Mouse (Mus musculus) hindbrain, embryonic 14.5 days (tissue): ENCODE results near the gene Gprc5c. TPM values are rescaled to one million over a fixed set of nuclear protein-coding genes. Genes with fewer than 3 reads are reported as not detected.

Experiments
- ATAC-seq: fragments of 200-750 bp; cut with Nextera tagmentation; 2 replicates; pipeline ENCODE4 v1.8.0; 2017; ENCODE audit warnings: moderate number of reproducible peaks, mild to moderate bottlenecking, moderate TSS enrichment, moderate library complexity; ENCODE audit not compliant: low FRiP score
- DNase-seq: peaks from one replicate; pipeline ENCODE4 v3.0.0-alpha.2; 2015; ENCODE audit warnings: low spot score
- H3K27ac ChIP-seq: fragments of 300-500 bp; sonication (generic); 2 replicates; pipeline ENCODE4 v1.5.1; 2014; ENCODE audit warnings: mild to moderate bottlenecking, moderate library complexity
- H3K27me3 ChIP-seq: fragments of 300-500 bp; sonication (generic); 2 replicates; pipeline ENCODE4 v1.6.1; 2014; ENCODE audit warnings: mild to moderate bottlenecking, low read length, mixed read lengths; ENCODE audit not compliant: control insufficient read depth, insufficient read depth
- H3K36me3 ChIP-seq: fragments of 300-500 bp; sonication (generic); replicated peaks from 2 replicates; pipeline ENCODE4 v1.6.1; 2014; ENCODE audit not compliant: control insufficient read depth, insufficient read depth
- H3K4me1 ChIP-seq: fragments of 300-500 bp; sonication (generic); replicated peaks from 2 replicates; pipeline ENCODE4 v1.6.1; 2014; ENCODE audit warnings: antibody characterized with exemption, low read length, mixed read lengths; ENCODE audit not compliant: control insufficient read depth, insufficient read depth
- H3K4me2 ChIP-seq: fragments of 300-500 bp; sonication (generic); replicated peaks from 2 replicates; pipeline ENCODE4 v1.6.1; 2014; ENCODE audit warnings: mild to moderate bottlenecking, moderate library complexity
- H3K4me3 ChIP-seq: fragments of 300-500 bp; sonication (generic); replicated peaks from 2 replicates; pipeline ENCODE4 v1.5.1; 2014; ENCODE audit warnings: mild to moderate bottlenecking, low read length
- H3K9ac ChIP-seq: fragments of 300-500 bp; sonication (generic); 2 replicates; pipeline ENCODE4 v1.6.1; 2014
- H3K9me3 ChIP-seq: fragments of 300-500 bp; sonication (generic); 2 replicates; pipeline ENCODE4 v1.6.1; 2016; ENCODE audit warnings: low read length; ENCODE audit not compliant: control insufficient read depth
- WGBS: fragments of 180-500 bp; shearing (Covaris S2); extraction: QIAGEN DNeasy Blood & Tissue Kit; methylation state at CpG from one replicate; pipeline ENCODE4 v1.1.7; 2014; 5-methylcytosine and 5-hydroxymethylcytosine counted together
- polyA plus RNA-seq: library from polyadenylated mRNA; unstranded; fragments of >200 nt; fragmentation: Nextera tagmentation; extraction: Ambion mirVana; gene quantifications from 2 replicates; pipeline ENCODE4 v1.2.1, GENCODE M21; 2014

Gene Gprc5c
- polyA plus RNA-seq, 1 experiment from 2014 or later, result 9.9 TPM

DNA sequence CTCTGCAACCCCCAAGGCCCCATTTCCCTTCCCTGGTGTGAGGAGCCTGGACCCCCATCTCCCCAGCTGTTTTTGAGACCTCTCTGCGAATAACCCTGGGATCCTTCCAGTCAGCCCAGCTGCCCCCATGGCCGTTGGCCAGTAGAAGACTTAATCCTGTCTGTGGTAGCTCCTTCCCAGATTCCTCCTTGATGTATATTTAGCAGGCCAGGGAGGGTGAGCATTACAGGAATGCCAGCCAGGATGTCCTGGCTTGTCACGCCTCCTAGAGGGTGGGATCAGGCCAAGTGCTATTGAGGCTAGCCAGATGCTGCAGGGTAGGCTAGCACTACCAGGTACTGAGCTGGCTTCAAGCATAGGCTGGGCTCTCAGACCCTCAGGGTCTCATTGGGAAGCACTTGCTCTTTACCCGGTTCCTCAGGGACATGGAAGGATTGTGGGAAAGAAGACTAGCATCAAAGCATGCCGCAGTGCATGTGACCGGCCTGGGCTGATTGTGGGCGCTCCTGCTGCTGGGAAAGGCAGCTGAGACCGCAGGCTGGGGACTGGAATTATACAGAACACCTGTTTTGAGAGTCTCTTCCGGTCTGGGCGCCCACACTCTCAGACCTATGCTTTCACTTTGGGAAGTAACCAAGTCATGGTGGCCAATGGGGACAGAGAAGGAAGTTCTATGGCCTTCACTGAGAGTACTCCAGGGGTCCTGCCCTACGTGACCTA is 35.9 kb upstream of the Gprc5c start:
- Histone ChIP-seq H3K36me3 (no peaks in the 10 kb centered on the region), H3K4me2 (no peak overlapping the region), H3K9me3 (no peaks in the 10 kb centered on the region), H3K4me3 (no peak overlapping the region), H3K4me1 (no peaks in the 10 kb centered on the region), H3K27ac (no peak overlapping the region), H3K27me3 (no peaks in the 10 kb centered on the region), H3K9ac (no peak overlapping the region)
- ATAC-seq (no peak), DNase-seq (no peak)
- 81% methylated on average over 11 of the region's 11 CpGs for WGBS

DNA sequence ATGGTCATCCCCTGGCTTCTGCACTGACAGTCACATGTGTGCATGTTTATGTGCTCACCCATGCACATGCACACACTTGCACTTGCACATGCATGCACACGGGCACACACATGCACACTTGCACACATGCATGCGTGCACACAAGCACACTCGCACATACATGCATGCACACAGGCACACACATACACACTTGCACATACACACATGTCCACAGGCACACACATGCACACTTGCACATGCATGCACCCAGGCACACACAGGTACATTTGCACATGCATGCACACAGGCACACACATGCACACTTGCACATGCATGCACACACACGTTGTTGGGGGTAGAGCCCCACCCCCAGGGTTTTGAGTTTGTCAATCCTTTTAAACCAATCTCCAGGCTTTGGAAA is 34.0 kb upstream of the Gprc5c start:
- DNase-seq (no peak), ATAC-seq (no peak)
- H3K4me2 ChIP-seq, result no peak overlapping the region
- H3K27me3 ChIP-seq, result no peaks in the 10 kb centered on the region
- no peaks in the 10 kb centered on the region for H3K9me3 ChIP-seq
- H3K36me3 ChIP-seq, result no peaks in the 10 kb centered on the region
- H3K9ac ChIP-seq, result no peak overlapping the region
- no peak overlapping the region for H3K4me3 ChIP-seq
- no peaks in the 10 kb centered on the region for H3K4me1 ChIP-seq
- WGBS, result 93% methylated on average over 4 of the region's 4 CpGs
- no peak overlapping the region for H3K27ac ChIP-seq

DNA sequence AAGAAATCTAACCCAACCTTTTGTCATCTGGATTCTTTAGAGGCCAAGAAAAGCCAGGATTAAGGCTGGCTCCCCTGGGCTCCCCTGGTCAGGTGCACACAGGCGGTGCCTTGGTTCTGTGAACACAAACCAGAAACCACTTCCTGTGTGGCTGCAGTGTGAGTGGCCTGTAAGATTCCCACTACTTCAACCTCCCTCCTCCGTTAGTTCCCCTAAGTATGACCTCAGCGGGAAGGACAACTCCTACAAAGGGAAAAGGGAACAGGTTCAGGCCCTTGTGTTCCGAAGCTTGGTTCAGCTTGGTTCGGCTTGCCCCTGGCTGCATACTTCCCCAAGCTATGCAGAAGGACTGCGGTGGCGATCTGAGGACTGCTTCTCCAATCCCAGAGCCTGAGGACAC is 32.8 kb upstream of the Gprc5c start:
- Histone ChIP-seq H3K4me2 (no peak overlapping the region), H3K4me3 (no peak overlapping the region), H3K27me3 (no peaks in the 10 kb centered on the region), H3K36me3 (no peaks in the 10 kb centered on the region), H3K4me1 (peaks cover 8% of the 10 kb centered on the region), H3K9ac (no peak overlapping the region), H3K9me3 (no peaks in the 10 kb centered on the region), H3K27ac (no peak overlapping the region)
- 93% methylated on average over 7 of the region's 7 CpGs for WGBS
- no peak for ATAC-seq
- DNase-seq, result no peak

DNA sequence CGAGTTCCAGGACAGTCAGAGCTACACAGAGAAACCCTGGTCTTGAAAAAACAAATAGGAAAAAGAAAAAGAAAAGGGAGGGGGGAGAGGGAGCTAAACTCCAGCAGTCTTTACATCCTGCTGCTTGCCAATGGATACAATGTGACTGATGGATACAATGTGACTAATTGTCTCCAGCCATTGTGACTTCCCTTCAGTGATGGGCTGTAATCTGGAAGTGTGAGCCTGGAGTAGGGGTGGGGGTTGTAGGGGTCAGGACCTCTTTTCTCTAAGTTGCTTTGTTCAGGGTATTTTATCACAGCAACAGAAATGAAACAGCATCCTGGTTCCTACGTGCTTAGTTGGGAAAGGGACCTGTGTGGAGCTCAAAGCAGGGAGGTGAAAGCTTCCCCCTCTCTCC is 31.8 kb upstream of the Gprc5c start:
- no peak for ATAC-seq
- Histone ChIP-seq H3K4me1 (peaks cover 14% of the 10 kb centered on the region), H3K36me3 (no peaks in the 10 kb centered on the region), H3K27me3 (no peaks in the 10 kb centered on the region), H3K9me3 (no peaks in the 10 kb centered on the region), H3K9ac (no peak overlapping the region), H3K4me2 (no peak overlapping the region), H3K4me3 (no peak overlapping the region), H3K27ac (no peak overlapping the region)
- WGBS, result 15% methylated on average over 2 of the region's 2 CpGs
- DNase-seq, result no peak

DNA sequence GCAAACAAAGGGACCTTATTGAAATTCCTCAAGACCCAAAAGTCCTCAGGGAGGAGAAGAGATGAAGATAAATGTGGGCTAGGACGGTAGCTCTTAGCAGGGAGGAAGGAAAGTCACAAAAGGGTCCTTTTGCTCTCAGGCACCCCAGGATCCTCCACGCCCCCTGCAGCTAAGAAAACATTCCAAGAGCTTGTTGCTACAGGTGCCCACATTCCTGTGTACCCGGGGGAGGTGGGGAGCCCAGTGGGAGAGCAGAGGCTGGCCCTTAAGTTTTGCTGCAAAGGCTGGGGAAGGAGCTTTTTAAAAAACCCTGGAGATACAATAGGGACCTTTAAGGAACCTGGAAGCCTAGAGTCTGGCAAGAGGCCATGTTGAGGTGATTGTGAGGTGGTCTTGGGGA is 30.5 kb upstream of the Gprc5c start:
- H3K9ac ChIP-seq, result no peak overlapping the region
- 45% methylated on average over 3 of the region's 3 CpGs for WGBS
- DNase-seq, result no peak
- H3K4me1 ChIP-seq, result peaks cover 14% of the 10 kb centered on the region
- ATAC-seq, result no peak
- H3K27me3 ChIP-seq, result no peaks in the 10 kb centered on the region
- H3K27ac ChIP-seq, result no peak overlapping the region
- H3K4me2 ChIP-seq, result no peak overlapping the region
- no peak overlapping the region for H3K4me3 ChIP-seq
- H3K9me3 ChIP-seq, result no peaks in the 10 kb centered on the region
- H3K36me3 ChIP-seq, result no peaks in the 10 kb centered on the region

DNA sequence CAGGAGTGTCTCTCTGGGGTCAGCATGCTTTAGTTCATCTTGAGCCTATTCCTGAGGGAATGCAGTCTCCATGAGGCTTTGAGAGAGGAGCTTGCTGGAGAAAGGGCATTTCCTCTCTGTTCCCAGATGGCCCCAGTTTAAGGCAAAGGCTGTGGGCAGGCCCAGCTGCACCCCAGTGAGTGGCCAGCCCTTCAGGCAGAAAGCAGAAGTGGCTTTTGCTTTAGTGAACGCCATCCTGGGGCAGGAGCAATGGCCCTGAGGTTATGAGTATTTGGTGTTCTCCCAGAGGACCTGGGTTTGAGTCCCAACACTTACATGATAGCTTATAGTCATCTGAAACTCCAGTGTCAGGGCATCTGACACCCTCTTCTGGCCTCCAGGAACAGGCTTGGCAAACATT is 29.6 kb upstream of the Gprc5c start:
- Histone ChIP-seq H3K36me3 (no peaks in the 10 kb centered on the region), H3K9me3 (no peaks in the 10 kb centered on the region), H3K27me3 (no peaks in the 10 kb centered on the region), H3K4me1 (peaks cover 14% of the 10 kb centered on the region), H3K4me2 (no peak overlapping the region), H3K27ac (no peak overlapping the region), H3K9ac (no peak overlapping the region), H3K4me3 (no peak overlapping the region)
- DNase-seq (no peak), ATAC-seq (no peak)
- WGBS, result 73% methylated on average over 1 of the region's 1 CpGs

DNA sequence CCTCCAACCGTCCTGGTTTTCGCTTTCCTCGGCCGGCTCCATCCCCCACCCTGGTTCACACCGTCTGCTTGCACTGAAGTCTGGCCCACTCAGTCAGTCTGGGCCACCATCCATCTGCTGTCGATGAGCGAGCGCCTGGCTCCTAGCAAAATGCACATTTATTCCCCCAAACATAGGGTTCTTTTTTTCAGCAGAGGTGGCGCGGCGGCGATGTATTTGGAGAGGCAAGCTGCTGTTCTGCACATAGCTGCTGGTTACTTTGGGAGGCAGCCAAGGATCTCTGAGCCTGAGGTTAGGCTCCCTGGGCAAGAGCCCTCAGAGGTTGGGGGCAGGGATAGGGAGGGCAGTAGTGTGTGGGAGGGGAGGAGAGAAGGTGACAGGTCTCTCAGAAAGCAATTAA is 28.2 kb upstream of the Gprc5c start:
- Histone ChIP-seq H3K27me3 (no peaks in the 10 kb centered on the region), H3K36me3 (no peaks in the 10 kb centered on the region), H3K4me2 (no peak overlapping the region), H3K9ac (no peak overlapping the region), H3K9me3 (no peaks in the 10 kb centered on the region), H3K4me1 (peaks cover 14% of the 10 kb centered on the region), H3K27ac (peak overlapping the region; percentile 29), H3K4me3 (no peak overlapping the region)
- DNase-seq, result peak; percentile 52
- no peak; the same call in 1 of the 2 replicates for ATAC-seq
- 44% methylated on average over 12 of the region's 12 CpGs for WGBS

DNA sequence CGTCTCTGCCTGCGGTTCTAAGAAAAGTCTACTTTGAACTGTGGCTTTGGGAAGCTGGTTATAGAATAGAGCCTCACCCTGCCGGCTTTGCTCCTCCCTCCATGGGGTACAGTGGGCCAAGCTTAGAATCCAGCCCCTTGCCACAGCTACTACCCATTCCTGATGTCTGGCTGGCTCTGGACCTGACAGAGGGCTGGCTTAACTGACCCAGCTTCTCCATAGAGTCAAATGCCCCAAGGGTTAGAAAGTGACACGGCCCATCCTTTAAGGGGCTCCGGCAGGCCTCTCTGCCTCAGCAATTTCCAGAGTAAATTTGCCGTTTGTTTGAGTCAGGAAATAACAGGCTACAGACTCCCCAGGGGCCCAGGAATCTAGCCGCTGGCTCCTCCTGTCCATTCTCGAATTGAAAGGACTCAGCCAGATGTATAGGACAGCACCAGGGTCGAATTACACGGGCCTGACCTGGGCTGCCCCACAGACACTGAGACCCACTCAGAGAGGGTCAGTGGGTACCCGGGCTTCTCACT is 27.7 kb upstream of the Gprc5c start:
- Histone ChIP-seq H3K9ac (no peak overlapping the region), H3K27ac (peak overlapping the region; percentile 40; the same call in 1 of the 2 replicates), H3K4me3 (no peak overlapping the region), H3K4me2 (no peak overlapping the region), H3K36me3 (no peaks in the 10 kb centered on the region), H3K4me1 (peaks cover 14% of the 10 kb centered on the region), H3K9me3 (no peaks in the 10 kb centered on the region), H3K27me3 (no peaks in the 10 kb centered on the region)
- 7% methylated on average over 11 of the region's 11 CpGs for WGBS
- ATAC-seq, result no peak; the same call in 1 of the 2 replicates
- DNase-seq, result no peak

DNA sequence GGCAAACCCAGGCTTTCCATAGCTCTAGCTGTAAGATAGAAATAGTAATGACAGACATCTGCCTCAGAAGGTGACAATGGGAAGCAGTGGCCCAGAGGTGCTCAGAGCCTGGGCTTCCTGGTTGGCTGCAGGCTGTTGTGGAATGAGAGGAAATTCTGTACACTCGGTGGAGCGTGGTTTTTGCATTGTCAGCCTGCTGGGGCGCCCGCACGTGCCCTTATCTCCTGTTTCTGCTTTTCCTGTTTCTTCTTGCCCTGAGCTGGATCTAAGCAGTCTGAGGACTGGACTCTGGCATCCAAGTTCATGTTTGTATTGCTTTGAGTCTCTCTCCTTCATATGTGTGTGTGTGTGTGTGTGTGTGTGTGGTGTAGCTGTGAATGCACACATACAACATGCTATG is 24.3 kb upstream of the Gprc5c start:
- Histone ChIP-seq H3K36me3 (no peaks in the 10 kb centered on the region), H3K4me1 (peaks cover 25% of the 10 kb centered on the region), H3K4me2 (no peak overlapping the region), H3K27ac (no peak overlapping the region), H3K27me3 (no peaks in the 10 kb centered on the region), H3K9ac (no peak overlapping the region), H3K4me3 (no peak overlapping the region), H3K9me3 (no peaks in the 10 kb centered on the region)
- DNase-seq (no peak), ATAC-seq (no peak)
- 62% methylated on average over 5 of the region's 5 CpGs for WGBS
